Mouse (Mus musculus) forebrain, embryonic 13.5 days (tissue): ENCODE measurements around the gene Mfsd12. TPM values are rescaled to one million over a fixed set of nuclear protein-coding genes. Genes with fewer than 3 reads are reported as not detected.

Experiments used
- ATAC-seq: fragments of 200-750 bp; cut with Nextera tagmentation; 2 replicates; pipeline ENCODE4 v1.8.0; 2017
- H3K27ac ChIP-seq: fragments of 300-500 bp; sonication (generic); 2 replicates; pipeline ENCODE4 v1.5.1; 2015; ENCODE audit warnings: inconsistent platforms, mild to moderate bottlenecking, moderate library complexity
- H3K27me3 ChIP-seq: fragments of 300-500 bp; sonication (generic); 2 replicates; pipeline ENCODE4 v1.6.1; 2015; ENCODE audit warnings: mild to moderate bottlenecking, inconsistent platforms
- H3K36me3 ChIP-seq: fragments of 300-500 bp; sonication (generic); 2 replicates; pipeline ENCODE4 v1.6.1; 2015; ENCODE audit warnings: mild to moderate bottlenecking, inconsistent platforms; ENCODE audit not compliant: poor library complexity, severe bottlenecking
- H3K4me1 ChIP-seq: fragments of 300-500 bp; sonication (generic); 2 replicates; pipeline ENCODE4 v1.6.1; 2015; ENCODE audit warnings: inconsistent platforms
- H3K4me2 ChIP-seq: fragments of 300-500 bp; sonication (generic); 2 replicates; pipeline ENCODE4 v1.6.1; 2015; ENCODE audit warnings: inconsistent platforms, mild to moderate bottlenecking, moderate library complexity
- H3K4me3 ChIP-seq: fragments of 300-500 bp; sonication (generic); 2 replicates; pipeline ENCODE4 v1.5.1; 2015; ENCODE audit warnings: mild to moderate bottlenecking, inconsistent platforms
- H3K9ac ChIP-seq: fragments of 300-500 bp; sonication (generic); 2 replicates; pipeline ENCODE4 v1.6.1; 2015; ENCODE audit warnings: mild to moderate bottlenecking, inconsistent platforms
- H3K9me3 ChIP-seq: fragments of 300-500 bp; sonication (generic); replicated peaks from 2 replicates; pipeline ENCODE4 v1.6.1; 2016; ENCODE audit warnings: inconsistent platforms
- WGBS: fragments of 180-500 bp; shearing (Covaris S2); methylation state at CpG from one replicate; pipeline ENCODE4 v1.1.7; 2015; 5-methylcytosine and 5-hydroxymethylcytosine counted together
- microRNA-seq: library from miRNA; unstranded; fragments of <30 nt; microRNA quantifications from one replicate; pipeline ENCODE4, GENCODE M21; 2016
- polyA plus RNA-seq: library from polyadenylated mRNA; unstranded; fragments of >200 nt; fragmentation: Nextera tagmentation; extraction: Ambion mirVana; gene quantifications from 2 replicates; pipeline ENCODE4 v1.2.1, GENCODE M21; 2015

Gene Mfsd12
- polyA plus RNA-seq, 1 experiment from 2014 or later = 6.3 TPM

GRCm38 (mm10) chr10:81409330-81409729 lies 52.0 kb downstream of the Mfsd12 start:
- peaks cover 60% of the 10 kb centered on the region for H3K4me1 ChIP-seq
- H3K4me2 ChIP-seq = no peak overlapping the region
- H3K36me3 ChIP-seq = peaks cover 40% of the 10 kb centered on the region
- H3K4me3 ChIP-seq = no peak overlapping the region
- H3K9me3 ChIP-seq = no peaks in the 10 kb centered on the region
- no peak for ATAC-seq
- no peak overlapping the region for H3K9ac ChIP-seq
- no peak overlapping the region; the same call in 1 of the 2 replicates for H3K27ac ChIP-seq
- 15% methylated on average over 8 of the region's 8 CpGs for WGBS
- H3K27me3 ChIP-seq = peaks cover 38% of the 10 kb centered on the region

- H3K4me1 ChIP-seq = peaks cover 70% of the 10 kb centered on the region
- H3K9ac ChIP-seq = no peak overlapping the region
- no peak overlapping the region for H3K4me2 ChIP-seq
- H3K4me3 ChIP-seq = no peak overlapping the region
- H3K27me3 ChIP-seq = peaks cover 30% of the 10 kb centered on the region
- ATAC-seq = no peak
- no peaks in the 10 kb centered on the region for H3K9me3 ChIP-seq
- H3K36me3 ChIP-seq = peaks cover 30% of the 10 kb centered on the region
- WGBS = 74% methylated on average over 4 of the region's 4 CpGs
- H3K27ac ChIP-seq = no peak overlapping the region
These were observed 53.1 kb downstream of the Mfsd12 start for GRCm38 (mm10) chr10:81410350-81410749.

GRCm38 (mm10) chr10:81410981-81411380 lies 53.7 kb downstream of the Mfsd12 start:
- H3K27me3 ChIP-seq = peaks cover 27% of the 10 kb centered on the region
- no peak overlapping the region for H3K4me3 ChIP-seq
- peak overlapping the region; percentile 76 for H3K27ac ChIP-seq
- H3K9me3 ChIP-seq = no peaks in the 10 kb centered on the region
- no peak overlapping the region for H3K4me2 ChIP-seq
- peaks cover 75% of the 10 kb centered on the region for H3K4me1 ChIP-seq
- H3K9ac ChIP-seq = no peak overlapping the region
- no peak for ATAC-seq
- 84% methylated on average over 9 of the region's 9 CpGs for WGBS
- H3K36me3 ChIP-seq = peaks cover 24% of the 10 kb centered on the region

GRCm38 (mm10) chr10:81411471-81412400 lies 54.4 kb downstream of the Mfsd12 start:
- Histone ChIP-seq H3K27ac (peak overlapping the region; percentile 76), H3K4me3 (no peak overlapping the region), H3K36me3 (peaks cover 16% of the 10 kb centered on the region), H3K27me3 (peaks cover 21% of the 10 kb centered on the region), H3K4me1 (peaks cover 79% of the 10 kb centered on the region), H3K9me3 (no peaks in the 10 kb centered on the region), H3K4me2 (no peak overlapping the region), H3K9ac (peak overlapping the region; percentile 31; the same call in 1 of the 2 replicates)
- no peak for ATAC-seq
- WGBS = 68% methylated on average over 18 of the region's 18 CpGs

- H3K9me3 ChIP-seq = no peaks in the 10 kb centered on the region
- no peak overlapping the region for H3K4me3 ChIP-seq
- ATAC-seq = no peak
- WGBS = 76% methylated on average over 16 of the region's 16 CpGs
- H3K36me3 ChIP-seq = peaks cover 11% of the 10 kb centered on the region
- no peak overlapping the region for H3K4me2 ChIP-seq
- H3K9ac ChIP-seq = 0 out of 2 replicates have a peak overlapping the region, but pooled peaks have one; percentile 31
- H3K27me3 ChIP-seq = peaks cover 10% of the 10 kb centered on the region
- H3K4me1 ChIP-seq = peaks cover 79% of the 10 kb centered on the region
- H3K27ac ChIP-seq = peak overlapping the region; percentile 76
These were observed 55.5 kb downstream of the Mfsd12 start for GRCm38 (mm10) chr10:81412586-81413309.

GRCm38 (mm10) chr10:81413310-81414261 lies 56.3 kb downstream of the Mfsd12 start:
- Histone ChIP-seq H3K4me3 (no peak overlapping the region; the same call in 1 of the 2 replicates), H3K27ac (peak overlapping the region; percentile 35; the same call in 1 of the 2 replicates)

GRCm38 (mm10) chr10:81414682-81415081 lies 57.4 kb downstream of the Mfsd12 start:
- peak overlapping the region; percentile 35; the same call in 1 of the 2 replicates for H3K27ac ChIP-seq
- H3K4me1 ChIP-seq = peaks cover 81% of the 10 kb centered on the region
- H3K36me3 ChIP-seq = peaks cover 6% of the 10 kb centered on the region
- H3K27me3 ChIP-seq = no peaks in the 10 kb centered on the region
- no peak overlapping the region for H3K4me2 ChIP-seq
- H3K9ac ChIP-seq = no peak overlapping the region
- H3K9me3 ChIP-seq = no peaks in the 10 kb centered on the region
- no peak for ATAC-seq
- H3K4me3 ChIP-seq = no peak overlapping the region

More at GRCm38 (mm10) chr10:81413310-81414261, 56.3 kb downstream of the Mfsd12 start:
- Histone ChIP-seq H3K9me3 (no peaks in the 10 kb centered on the region), H3K4me2 (peak overlapping the region; percentile 45), H3K4me1 (peaks cover 80% of the 10 kb centered on the region), H3K27me3 (peaks cover 2% of the 10 kb centered on the region; the same call in 1 of the 2 replicates), H3K36me3 (peaks cover 2% of the 10 kb centered on the region; the same call in 1 of the 2 replicates), H3K9ac (peak overlapping the region; percentile 50)
- WGBS = 24% methylated on average over 26 of the region's 26 CpGs
- peak; percentile 14; the same call in 1 of the 2 replicates for ATAC-seq

GRCm38 (mm10) chr10:81415146-81415545 lies 57.9 kb downstream of the Mfsd12 start:
- Histone ChIP-seq H3K4me3 (no peak overlapping the region), H3K9ac (no peak overlapping the region), H3K27ac (peak overlapping the region; percentile 92), H3K36me3 (peaks cover 10% of the 10 kb centered on the region), H3K27me3 (no peaks in the 10 kb centered on the region), H3K9me3 (no peaks in the 10 kb centered on the region), H3K4me2 (no peak overlapping the region), H3K4me1 (peaks cover 81% of the 10 kb centered on the region)
- 77% methylated on average over 5 of the region's 5 CpGs for WGBS
- no peak for ATAC-seq

Small RNA genes within 50 kb of the gene (microRNA-seq; reads per million reads assigned to microRNA genes)
- gene Mir6913 = not detected

Other genes with a start within 250 kb of the Mfsd12 start
- gene Zbtb7a, start 222.3 kb upstream of the Mfsd12 start, polyA plus RNA-seq = 10.4 and 10.6 TPM in 2 replicates
- 54.2 and 57.0 TPM in 2 replicates for gene Pias4, start 189.6 kb upstream of the Mfsd12 start, polyA plus RNA-seq
- gene Eef2, start 180.9 kb upstream of the Mfsd12 start, polyA plus RNA-seq = 555 and 583 TPM in 2 replicates
- gene Dapk3, start 174.5 kb upstream of the Mfsd12 start, polyA plus RNA-seq = 43.5 and 47.7 TPM in 2 replicates
- gene 4930442H23Rik, start 173.6 kb upstream of the Mfsd12 start, polyA plus RNA-seq = not detected in 2 replicates
- gene Nmrk2, start 155.4 kb upstream of the Mfsd12 start, polyA plus RNA-seq = not detected in 2 replicates
- 44.5 and 54.2 TPM in 2 replicates for gene Atcay, start 126.7 kb upstream of the Mfsd12 start, polyA plus RNA-seq
- 9.7 and 10.9 TPM in 2 replicates for gene Zfr2, start 124.3 kb upstream of the Mfsd12 start, polyA plus RNA-seq
- gene Matk, start 104.6 kb upstream of the Mfsd12 start, polyA plus RNA-seq = 5.6 and 7.4 TPM in 2 replicates
- 134 and 135 TPM in 2 replicates for gene Mrpl54, start 90.6 kb upstream of the Mfsd12 start, polyA plus RNA-seq
- 28.6 and 32.3 TPM in 2 replicates for gene Apba3, start 90.5 kb upstream of the Mfsd12 start, polyA plus RNA-seq
- gene Tjp3, start 65.9 kb upstream of the Mfsd12 start, polyA plus RNA-seq = 6.2 and 7.1 TPM in 2 replicates
- 73.1 and 87.2 TPM in 2 replicates for gene Pip5k1c, start 64.5 kb upstream of the Mfsd12 start, polyA plus RNA-seq
- gene Cactin, start 36.4 kb upstream of the Mfsd12 start, polyA plus RNA-seq = 39.9 and 42.0 TPM in 2 replicates
- 2.6 and 3.8 TPM in 2 replicates for gene Tbxa2r, start 28.8 kb upstream of the Mfsd12 start, polyA plus RNA-seq
- not detected in 2 replicates for gene Gipc3, start 14.2 kb upstream of the Mfsd12 start, polyA plus RNA-seq
- 60.6 and 61.1 TPM in 2 replicates for gene Hmg20b, start 7.0 kb upstream of the Mfsd12 start, polyA plus RNA-seq
- gene 4930404N11Rik, start 8.3 kb downstream of the Mfsd12 start, polyA plus RNA-seq = 0.44 and 0.45 TPM in 2 replicates
- 117 and 128 TPM in 2 replicates for gene Fzr1, start 21.0 kb downstream of the Mfsd12 start, polyA plus RNA-seq
- 76.7 and 87.3 TPM in 2 replicates for gene Dohh, start 26.9 kb downstream of the Mfsd12 start, polyA plus RNA-seq
- gene Gm48551, start 27.0 kb downstream of the Mfsd12 start, polyA plus RNA-seq = 4.2 and 5.8 TPM in 2 replicates
- 2.1 and 2.3 TPM in 2 replicates for gene Gm48552, start 31.5 kb downstream of the Mfsd12 start, polyA plus RNA-seq
- 1.8 TPM in 2 replicates for gene Smim24, start 35.6 kb downstream of the Mfsd12 start, polyA plus RNA-seq
- gene Nfic, start 98.1 kb downstream of the Mfsd12 start, polyA plus RNA-seq = 18.5 and 25.2 TPM in 2 replicates
- gene Celf5, start 125.2 kb downstream of the Mfsd12 start, polyA plus RNA-seq = 48.8 and 57.4 TPM in 2 replicates
- 56.8 and 60.9 TPM in 2 replicates for gene Ncln, start 138.9 kb downstream of the Mfsd12 start, polyA plus RNA-seq
- 0.52 and 0.53 TPM in 2 replicates for gene S1pr4, start 142.6 kb downstream of the Mfsd12 start, polyA plus RNA-seq
- gene Gna15, start 166.7 kb downstream of the Mfsd12 start, polyA plus RNA-seq = 0.48 and 0.57 TPM in 2 replicates
- 79.0 and 84.3 TPM in 2 replicates for gene Gna11, start 187.7 kb downstream of the Mfsd12 start, polyA plus RNA-seq
- 430 and 502 TPM in 2 replicates for gene Aes, start 202.0 kb downstream of the Mfsd12 start, polyA plus RNA-seq
- 15.1 and 17.7 TPM in 2 replicates for gene Tle2, start 217.1 kb downstream of the Mfsd12 start, polyA plus RNA-seq
- 1.8 and 4.1 TPM in 2 replicates for gene Tle6, start 243.6 kb downstream of the Mfsd12 start, polyA plus RNA-seq
- 2.0 and 3.7 TPM in 2 replicates for gene BC025920, start 248.8 kb downstream of the Mfsd12 start, polyA plus RNA-seq